Mouse (Mus musculus) limb, embryonic 14.5 days (tissue): ENCODE results near the gene Cbfa2t3. TPM values are rescaled to one million over a fixed set of nuclear protein-coding genes. Genes with fewer than 3 reads are reported as not detected.

ENCODE experiments used
- ATAC-seq: fragments of 200-750 bp; cut with Nextera tagmentation; 2 replicates; pipeline ENCODE4 v1.8.0; 2017; ENCODE audit warnings: low read depth, moderate number of reproducible peaks, moderate TSS enrichment; ENCODE audit not compliant: low FRiP score
- DNase-seq: peaks from one replicate; pipeline ENCODE4 v3.0.0-alpha.2; 2015; ENCODE audit warnings: low spot score
- H3K27ac ChIP-seq: fragments of 300-500 bp; sonication (generic); replicated peaks from 2 replicates; pipeline ENCODE4 v1.5.1; 2014; ENCODE audit warnings: low read depth, mild to moderate bottlenecking, low read length, moderate library complexity, mixed read lengths
- H3K27me3 ChIP-seq: fragments of 300-500 bp; sonication (generic); 2 replicates; pipeline ENCODE4 v1.6.1; 2014; ENCODE audit warnings: low read length, mixed read lengths; ENCODE audit not compliant: control insufficient read depth, insufficient read depth
- H3K36me3 ChIP-seq: fragments of 300-500 bp; sonication (generic); 2 replicates; pipeline ENCODE4 v1.6.1; 2014; ENCODE audit warnings: mild to moderate bottlenecking, low read length, moderate library complexity, mixed read lengths; ENCODE audit not compliant: control insufficient read depth, insufficient read depth
- H3K4me1 ChIP-seq: fragments of 300-500 bp; sonication (generic); 2 replicates; pipeline ENCODE4 v1.6.1; 2014; ENCODE audit warnings: antibody characterized with exemption, low read length, mixed read lengths; ENCODE audit not compliant: control insufficient read depth, insufficient read depth
- H3K4me2 ChIP-seq: fragments of 300-500 bp; sonication (generic); replicated peaks from 2 replicates; pipeline ENCODE4 v1.6.1; 2014; ENCODE audit warnings: low read depth, mild to moderate bottlenecking, low read length, moderate library complexity; ENCODE audit not compliant: severe bottlenecking
- H3K4me3 ChIP-seq: fragments of 300-500 bp; sonication (generic); replicated peaks from 2 replicates; pipeline ENCODE4 v1.5.1; 2014; ENCODE audit warnings: low read length
- H3K9ac ChIP-seq: fragments of 300-500 bp; sonication (generic); 2 replicates; pipeline ENCODE4 v1.6.1; 2014; ENCODE audit warnings: mild to moderate bottlenecking, low read depth, low read length, moderate library complexity; ENCODE audit not compliant: severe bottlenecking
- H3K9me3 ChIP-seq: fragments of 300-500 bp; sonication (generic); 2 replicates; pipeline ENCODE4 v1.6.1; 2016; ENCODE audit warnings: low read length; ENCODE audit not compliant: control insufficient read depth
- POLR2A ChIP-seq: fragments of 200-500 bp; IDR thresholded peaks from 2 replicates; pipeline ENCODE4 v1.8.0; 2012; ENCODE audit warnings: inconsistent platforms, mild to moderate bottlenecking, moderate library complexity, borderline replicate concordance; ENCODE audit not compliant: insufficient read depth, insufficient read length; ENCODE audit errors: extremely low read depth
- WGBS: fragments of 180-500 bp; shearing (Covaris S2); extraction: QIAGEN DNeasy Blood & Tissue Kit; methylation state at CpG from one replicate; pipeline ENCODE4 v1.1.7; 2014; 5-methylcytosine and 5-hydroxymethylcytosine counted together
- polyA plus RNA-seq, 2 experiments: library from polyadenylated mRNA; depleted of rRNA in 1 of 2; stranded (reverse) in 1 of 2; unstranded in 1 of 2; fragments of >200 nt; fragmentation: Nextera tagmentation in 1 of 2; extraction: Ambion mirVana in 1 of 2; gene quantifications; 2 replicates each; pipeline versions ENCODE4 v1.2.1 to v1.2.3; 2012 to 2014

Cbfa2t3 gene
- polyA plus RNA-seq, 2 experiments = 6.0 to 7.2 TPM

- H3K27ac ChIP-seq = no peak overlapping the region
- no peak overlapping the region for H3K4me2 ChIP-seq
- no peak overlapping the region for H3K4me3 ChIP-seq
- TF ChIP-seq POLR2A = no peak
- DNase-seq (no peak), ATAC-seq (no peak)
- WGBS = 79% methylated on average over 11 of the region's 11 CpGs
- H3K9ac ChIP-seq = no peak overlapping the region
- H3K27me3 ChIP-seq = no peaks in the 10 kb centered on the region
- H3K9me3 ChIP-seq = no peaks in the 10 kb centered on the region
- peaks cover 44% of the 10 kb centered on the region for H3K4me1 ChIP-seq
- no peaks in the 10 kb centered on the region for H3K36me3 ChIP-seq
These were observed 31.1 kb downstream of the Cbfa2t3 start for GRCm38 (mm10) chr8:122667854-122668253.

- Histone ChIP-seq H3K9ac (no peak overlapping the region), H3K27me3 (no peaks in the 10 kb centered on the region), H3K27ac (peak overlapping the region; percentile 33; the same call in 1 of the 2 replicates), H3K4me2 (no peak overlapping the region), H3K36me3 (no peaks in the 10 kb centered on the region), H3K4me1 (peaks cover 46% of the 10 kb centered on the region), H3K4me3 (no peak overlapping the region), H3K9me3 (no peaks in the 10 kb centered on the region)
- no peak for TF ChIP-seq POLR2A
- ATAC-seq (no peak), DNase-seq (no peak)
- 32% methylated on average over 12 of the region's 12 CpGs for WGBS
These were observed 32.1 kb downstream of the Cbfa2t3 start for GRCm38 (mm10) chr8:122666827-122667226.

GRCm38 (mm10) chr8:122666338-122666764 is 32.6 kb downstream of the Cbfa2t3 start:
- no peak for ATAC-seq
- no peak overlapping the region for H3K9ac ChIP-seq

GRCm38 (mm10) chr8:122665667-122666316 is 33.1 kb downstream of the Cbfa2t3 start:
- no peaks in the 10 kb centered on the region for H3K36me3 ChIP-seq
- peak; percentile 78 for DNase-seq
- TF ChIP-seq POLR2A = no peak
- WGBS = 40% methylated on average over 12 of the region's 14 CpGs
- peak overlapping the region; percentile 26 for H3K4me2 ChIP-seq
- peaks cover 56% of the 10 kb centered on the region for H3K4me1 ChIP-seq
- peak; percentile 57 for ATAC-seq
- H3K9ac ChIP-seq = no peak overlapping the region
- H3K9me3 ChIP-seq = no peaks in the 10 kb centered on the region
- H3K4me3 ChIP-seq = no peak overlapping the region
- H3K27me3 ChIP-seq = no peaks in the 10 kb centered on the region
- H3K27ac ChIP-seq = 0 out of 2 replicates have a peak overlapping the region, but pooled peaks have one; percentile 49

More at GRCm38 (mm10) chr8:122666338-122666764, 32.6 kb downstream of the Cbfa2t3 start:
- Histone ChIP-seq H3K27ac (0 out of 2 replicates have a peak overlapping the region, but pooled peaks have one; percentile 33), H3K4me2 (no peak overlapping the region; the same call in 1 of the 2 replicates), H3K4me3 (no peak overlapping the region), H3K27me3 (no peaks in the 10 kb centered on the region), H3K36me3 (no peaks in the 10 kb centered on the region), H3K9me3 (no peaks in the 10 kb centered on the region), H3K4me1 (peaks cover 50% of the 10 kb centered on the region)
- TF ChIP-seq POLR2A = no peak
- WGBS = 32% methylated on average over 9 of the region's 9 CpGs
- DNase-seq = no peak

GRCm38 (mm10) chr8:122665221-122665620 is 33.7 kb downstream of the Cbfa2t3 start:
- ATAC-seq (peak; percentile 62), DNase-seq (peak; percentile 67)
- H3K27ac ChIP-seq = peak overlapping the region; percentile 49; the same call in 1 of the 2 replicates
- no peaks in the 10 kb centered on the region for H3K27me3 ChIP-seq
- no peak overlapping the region for H3K9ac ChIP-seq
- H3K4me2 ChIP-seq = peak overlapping the region; percentile 26
- H3K4me3 ChIP-seq = no peak overlapping the region
- no peak for TF ChIP-seq POLR2A
- 13% methylated on average over 8 of the region's 8 CpGs for WGBS
- H3K9me3 ChIP-seq = no peaks in the 10 kb centered on the region
- no peaks in the 10 kb centered on the region for H3K36me3 ChIP-seq
- H3K4me1 ChIP-seq = peaks cover 60% of the 10 kb centered on the region
